Mouse (Mus musculus) CH12.LX (cell line): ENCODE results near the gene Ptpn23. TPM values are rescaled to one million over a fixed set of nuclear protein-coding genes. Genes with fewer than 3 reads are reported as not detected.

Experiments
- DNase-seq: peaks from one replicate; pipeline ENCODE4 v3.0.0-alpha.2; 2013; ENCODE audit errors: extremely low read depth
- H3K27ac ChIP-seq: 2 replicates; pipeline ENCODE4 v1.5.1; 2012; ENCODE audit warnings: low read depth, mild to moderate bottlenecking, control low read depth, moderate library complexity; ENCODE audit not compliant: insufficient read depth
- H3K27me3 ChIP-seq: replicated peaks from 2 replicates; pipeline ENCODE3; 2012; ENCODE audit warnings: inconsistent platforms
- H3K36me3 ChIP-seq, 2 experiments: replicated peaks in 1 of 2; 2 replicates each; pipeline versions ENCODE3 to v1.6.1; 2012; ENCODE audit warnings: inconsistent platforms in 1 of 2, low read length in 1 of 2, mild to moderate bottlenecking in 1 of 2, mixed read lengths in 1 of 2, moderate library complexity in 1 of 2; ENCODE audit not compliant: control insufficient read depth in 1 of 2, insufficient read depth in 1 of 2
- H3K4me1 ChIP-seq, 2 experiments: 2 replicates each; pipeline ENCODE4 v1.6.1; 2012; ENCODE audit warnings: inconsistent platforms in 1 of 2, moderate library complexity in 1 of 2; ENCODE audit not compliant: insufficient read depth in 2 of 2, control insufficient read depth in 1 of 2
- H3K4me2 ChIP-seq: 2 replicates; pipeline ENCODE4 v1.6.1; 2012; ENCODE audit warnings: low read depth, mild to moderate bottlenecking, control low read depth; ENCODE audit not compliant: poor library complexity, insufficient read depth, severe bottlenecking
- H3K4me3 ChIP-seq, 3 experiments: fragments of 150-350 bp in 1 of 3; sonication (generic) in 1 of 3; replicated peaks in 1 of 3; 2 replicates each; pipeline versions ENCODE3 to v1.5.1; 2011 to 2012; ENCODE audit warnings: low read depth in 2 of 3, low read length in 2 of 3, mild to moderate bottlenecking in 2 of 3, moderate library complexity in 2 of 3, control low read depth in 1 of 3, improper control_type of control experiment in 1 of 3, inconsistent platforms in 1 of 3, mixed read lengths in 1 of 3; ENCODE audit not compliant: poor library complexity in 1 of 3
- H3K79me2 ChIP-seq: replicated peaks from 2 replicates; pipeline ENCODE4 v1.6.1; 2012; ENCODE audit warnings: mild to moderate bottlenecking, moderate library complexity; ENCODE audit not compliant: control insufficient read depth, poor library complexity, insufficient read depth, severe bottlenecking; ENCODE audit errors: extremely low read depth
- H3K9ac ChIP-seq: 2 replicates; pipeline ENCODE4 v1.6.1; 2012; ENCODE audit warnings: low read depth, mild to moderate bottlenecking, control low read depth, moderate library complexity; ENCODE audit not compliant: insufficient read depth
- H3K9me3 ChIP-seq: replicated peaks from 2 replicates; pipeline ENCODE3; 2012; ENCODE audit warnings: low read length, inconsistent platforms, mixed read lengths
- CHD1 ChIP-seq: IDR thresholded peaks from 2 replicates; pipeline ENCODE4 v1.6.1; 2012; ENCODE audit warnings: low read depth, low read length, improper control_type of control experiment, inconsistent platforms
- HCFC1 ChIP-seq: IDR thresholded peaks from 2 replicates; pipeline ENCODE4 v1.6.1; 2012; ENCODE audit warnings: low read depth, mild to moderate bottlenecking, inconsistent platforms, low read length, improper control_type of control experiment
- KAT2A ChIP-seq: IDR thresholded peaks from 2 replicates; pipeline ENCODE4 v1.6.1; 2012; ENCODE audit warnings: low read length, improper control_type of control experiment, inconsistent platforms; ENCODE audit not compliant: insufficient replicate concordance
- MAFK ChIP-seq: IDR thresholded peaks from 2 replicates; pipeline ENCODE4 v1.6.1; 2011; ENCODE audit warnings: low read length, improper control_type of control experiment; ENCODE audit not compliant: insufficient replicate concordance
- MAX ChIP-seq: IDR thresholded peaks from 2 replicates; pipeline ENCODE4 v1.6.1; 2011; ENCODE audit warnings: low read length, improper control_type of control experiment
- MYC ChIP-seq: IDR thresholded peaks from 2 replicates; pipeline ENCODE4 v1.6.1; 2011; ENCODE audit warnings: low read depth, mild to moderate bottlenecking, improper control_type of control experiment, low read length
- PAX5 ChIP-seq: IDR thresholded peaks from 2 replicates; pipeline ENCODE4 v1.6.1; 2012; ENCODE audit warnings: low read length, inconsistent platforms, mixed read lengths
- POLR2A ChIP-seq: IDR thresholded peaks from 2 replicates; pipeline ENCODE4 v1.6.1; 2011; ENCODE audit warnings: low read depth, mild to moderate bottlenecking, improper control_type of control experiment, low read length
- RAD21 ChIP-seq: IDR thresholded peaks from 2 replicates; pipeline ENCODE4 v1.6.1; 2011; ENCODE audit warnings: low read depth, mild to moderate bottlenecking, low read length, improper control_type of control experiment, moderate library complexity
- RCOR1 ChIP-seq: conservative IDR thresholded peaks from 2 replicates; pipeline ENCODE4 v1.6.1; 2012; ENCODE audit warnings: low read depth, mild to moderate bottlenecking, inconsistent platforms, low read length, improper control_type of control experiment
- SMC3 ChIP-seq: IDR thresholded peaks from 2 replicates; pipeline ENCODE4 v1.6.1; 2011; ENCODE audit warnings: low read depth, low read length, improper control_type of control experiment
- USF1 ChIP-seq: IDR thresholded peaks from 2 replicates; pipeline ENCODE4 v1.6.1; 2014; ENCODE audit warnings: low read depth, mild to moderate bottlenecking, inconsistent platforms, low read length, improper control_type of control experiment
- USF2 ChIP-seq: conservative IDR thresholded peaks from 2 replicates; pipeline ENCODE4 v1.6.1; 2011; ENCODE audit warnings: low read depth, low read length, improper control_type of control experiment
- ZC3H11A ChIP-seq: IDR thresholded peaks from 2 replicates; pipeline ENCODE4 v1.6.1; 2012; ENCODE audit warnings: low read depth, mild to moderate bottlenecking, inconsistent platforms, low read length, improper control_type of control experiment
- ZKSCAN1 ChIP-seq: IDR thresholded peaks from 2 replicates; pipeline ENCODE4 v1.6.1; 2012; ENCODE audit warnings: low read depth, inconsistent platforms, low read length, improper control_type of control experiment, borderline replicate concordance
- ZMIZ1 ChIP-seq: IDR thresholded peaks from 2 replicates; pipeline ENCODE4 v1.6.1; 2012; ENCODE audit warnings: low read depth, mild to moderate bottlenecking, inconsistent platforms, low read length, improper control_type of control experiment
- ZNF384 ChIP-seq: IDR thresholded peaks from 2 replicates; pipeline ENCODE4 v1.6.1; 2012; ENCODE audit warnings: low read depth, low read length, improper control_type of control experiment, inconsistent platforms
- dilution Hi-C: fragments of 300-500 bp; cut with MboI; formaldehyde crosslinking; loops from 2 replicates; pipeline ENCODE4 v1.14.3; 2020; ENCODE audit warnings: low sequenced_read_pairs; ENCODE audit not compliant: extremely low pct_unique_long_range_greater_than_20kb, extremely low pct_ligation_motif_present
- in situ Hi-C: fragments of 300-500 bp; cut with MboI; formaldehyde crosslinking; loops from 3 replicates; pipeline ENCODE4 v1.14.3; 2019; ENCODE audit warnings: low sequenced_read_pairs, low pct_ligation_motif_present, low pct_unique_long_range_greater_than_20kb, mixed read lengths
- polyA plus RNA-seq: library from polyadenylated mRNA; unstranded; fragments of >175 nt; gene quantifications from 2 replicates; pipeline ENCODE4 v1.2.1, GENCODE M21; 2012; ENCODE audit warnings: low read depth; ENCODE audit not compliant: insufficient read length
- total RNA-seq, 2 experiments: library from RNA; depleted of rRNA; stranded (reverse); fragments of 300-350 nt in 1 of 2; fragments of >200 nt in 1 of 2; gene quantifications; 2 replicates each; pipeline ENCODE4 v1.2.3; 2012 to 2014

Ptpn23 gene
- total and polyA plus RNA-seq, 3 experiments = 3.4 to 41.7 (median 12.7) TPM

DNA sequence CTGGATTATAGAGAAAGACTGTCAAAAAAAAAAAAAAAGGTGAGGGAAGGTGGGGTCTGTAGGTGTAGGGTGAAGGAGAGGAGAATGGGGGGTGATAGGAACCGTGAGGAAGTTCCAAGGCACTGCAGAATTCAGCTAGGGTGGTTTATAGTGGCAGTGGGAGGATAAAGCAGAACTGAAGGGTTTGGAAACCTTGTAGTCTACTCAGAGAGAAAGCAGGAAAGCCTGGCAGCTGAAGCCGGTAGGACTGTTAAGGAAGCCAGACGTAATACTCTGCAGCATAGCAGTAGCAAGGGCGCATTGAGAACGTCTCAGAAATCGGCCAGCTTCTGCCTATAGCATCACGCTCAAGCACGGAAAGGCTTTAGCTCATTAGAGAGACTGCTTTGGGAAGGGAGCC lies 66.0 kb downstream of the Ptpn23 start:
- dilution Hi-C loops (no loop called here), in situ Hi-C loops (no loop called here)
- no peak for TF ChIP-seq ZNF384
- TF ChIP-seq POLR2A = no peak
- TF ChIP-seq CHD1 = no peak
- TF ChIP-seq KAT2A = no peak
- TF ChIP-seq RAD21 = no peak
- Histone ChIP-seq H3K4me1 (peaks cover 0 to 25% of the 10 kb centered on the region in 2 experiments; a peak in 2 of 4 replicates), H3K4me2 (no peak overlapping the region), H3K9me3 (no peaks in the 10 kb centered on the region), H3K4me3 (no peak overlapping the region), H3K9ac (no peak overlapping the region), H3K36me3 (peaks cover 0 to 7% of the 10 kb centered on the region in 2 experiments), H3K27ac (no peak overlapping the region), H3K79me2 (peaks cover 2% of the 10 kb centered on the region), H3K27me3 (no peaks in the 10 kb centered on the region)
- DNase-seq = no peak

DNA sequence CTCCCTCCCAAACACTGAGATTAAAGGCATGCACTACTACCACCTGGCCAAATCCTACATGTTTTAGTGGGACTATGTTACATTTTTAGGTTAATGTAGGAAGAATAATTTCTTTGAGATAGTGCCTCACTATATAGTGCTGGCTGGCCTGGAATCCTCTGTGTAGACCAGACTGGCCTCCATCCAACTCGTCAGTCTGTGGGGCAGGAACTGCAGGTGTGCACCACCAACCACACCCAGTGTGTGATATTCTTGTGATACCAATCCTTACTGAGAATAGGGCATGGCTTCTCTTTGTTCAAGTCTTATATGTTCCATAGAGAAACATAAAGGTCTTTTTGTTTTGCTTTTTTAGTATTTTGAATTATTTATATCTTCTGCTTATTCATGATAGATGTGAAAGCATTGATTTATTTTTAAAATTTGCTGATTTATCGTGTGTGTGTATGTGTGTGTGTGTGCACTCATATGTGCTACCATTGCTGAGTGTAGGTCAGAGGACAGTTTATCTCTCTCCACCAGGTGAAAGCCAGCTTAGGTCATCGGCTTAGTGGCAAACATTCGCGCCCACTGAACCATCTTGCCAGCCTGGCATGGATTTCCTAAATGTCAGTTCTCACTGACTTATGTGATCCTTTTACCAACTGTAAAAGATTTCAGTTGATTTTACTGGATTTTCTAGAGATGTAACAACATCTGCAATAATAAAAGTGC lies 67.8 kb downstream of the Ptpn23 start:
- in situ Hi-C loops (no loop called here), dilution Hi-C loops (no loop called here)
- Histone ChIP-seq H3K79me2 (peaks cover 5% of the 10 kb centered on the region), H3K9ac (no peak overlapping the region), H3K36me3 (peaks cover 0 to 6% of the 10 kb centered on the region in 2 experiments), H3K27ac (no peak overlapping the region), H3K4me2 (no peak overlapping the region), H3K27me3 (no peaks in the 10 kb centered on the region), H3K4me3 (no peak overlapping the region), H3K4me1 (peaks cover 0 to 26% of the 10 kb centered on the region in 2 experiments; a peak in 2 of 4 replicates), H3K9me3 (no peaks in the 10 kb centered on the region)
- DNase-seq = no peak
- TF ChIP-seq ZC3H11A (no peak), HCFC1 (no peak), MAX (no peak), ZKSCAN1 (no peak), RCOR1 (no peak), ZMIZ1 (no peak), MAFK (no peak), USF1 (no peak), CHD1 (no peak), SMC3 (no peak), RAD21 (no peak), PAX5 (no peak), USF2 (no peak), MYC (no peak)

Other genes starting within 250 kb of the Ptpn23 start
- 0.72 and 0.76 TPM in 2 replicates for gene Cspg5, start 164.4 kb downstream of the Ptpn23 start, total RNA-seq (2012; rRNA removed)
- 0.36 and 0.40 TPM in 2 replicates for gene Cspg5, start 164.4 kb downstream of the Ptpn23 start, total RNA-seq (2014; rRNA removed)
- gene Cspg5, start 164.4 kb downstream of the Ptpn23 start, polyA plus RNA-seq = 0.49 and 0.97 TPM in 2 replicates
- gene Elp6, start 103.0 kb downstream of the Ptpn23 start, total RNA-seq (2012; rRNA removed) = 32.4 and 35.4 TPM in 2 replicates
- gene Elp6, start 103.0 kb downstream of the Ptpn23 start, total RNA-seq (2014; rRNA removed) = 42.6 and 44.7 TPM in 2 replicates
- 24.2 and 25.3 TPM in 2 replicates for gene Elp6, start 103.0 kb downstream of the Ptpn23 start, polyA plus RNA-seq
- gene Scap, start 74.9 kb downstream of the Ptpn23 start, total RNA-seq (2012; rRNA removed) = 38.1 and 40.4 TPM in 2 replicates
- 24.7 and 25.0 TPM in 2 replicates for gene Scap, start 74.9 kb downstream of the Ptpn23 start, total RNA-seq (2014; rRNA removed)
- gene Scap, start 74.9 kb downstream of the Ptpn23 start, polyA plus RNA-seq = 39.9 and 48.9 TPM in 2 replicates
- not detected in 2 replicates for gene Ngp, start 11.5 kb upstream of the Ptpn23 start, total RNA-seq (2012; rRNA removed)
- not detected in 2 replicates for gene Ngp, start 11.5 kb upstream of the Ptpn23 start, total RNA-seq (2014; rRNA removed)
- not detected in 2 replicates for gene Ngp, start 11.5 kb upstream of the Ptpn23 start, polyA plus RNA-seq
- gene Klhl18, start 68.5 kb upstream of the Ptpn23 start, total RNA-seq (2012; rRNA removed) = 4.4 and 4.8 TPM in 2 replicates
- gene Klhl18, start 68.5 kb upstream of the Ptpn23 start, total RNA-seq (2014; rRNA removed) = 3.0 and 3.5 TPM in 2 replicates
- 10.1 and 10.2 TPM in 2 replicates for gene Klhl18, start 68.5 kb upstream of the Ptpn23 start, polyA plus RNA-seq
- 1.2 and 1.8 TPM in 2 replicates for gene Kif9, start 68.7 kb upstream of the Ptpn23 start, total RNA-seq (2012; rRNA removed)
- 1.1 and 1.6 TPM in 2 replicates for gene Kif9, start 68.7 kb upstream of the Ptpn23 start, total RNA-seq (2014; rRNA removed)
- gene Kif9, start 68.7 kb upstream of the Ptpn23 start, polyA plus RNA-seq = 1.2 and 1.8 TPM in 2 replicates
- 34.9 and 35.8 TPM in 2 replicates for gene Setd2, start 124.4 kb upstream of the Ptpn23 start, total RNA-seq (2012; rRNA removed)
- 35.5 and 41.6 TPM in 2 replicates for gene Setd2, start 124.4 kb upstream of the Ptpn23 start, total RNA-seq (2014; rRNA removed)
- 87.1 and 104 TPM in 2 replicates for gene Setd2, start 124.4 kb upstream of the Ptpn23 start, polyA plus RNA-seq
- gene Nradd, start 216.2 kb upstream of the Ptpn23 start, total RNA-seq (2012; rRNA removed) = 8.9 TPM in 2 replicates
- 17.7 and 18.4 TPM in 2 replicates for gene Nradd, start 216.2 kb upstream of the Ptpn23 start, total RNA-seq (2014; rRNA removed)
- gene Nradd, start 216.2 kb upstream of the Ptpn23 start, polyA plus RNA-seq = 15.0 and 15.8 TPM in 2 replicates
- 8.4 and 13.6 TPM in 2 replicates for gene Nbeal2, start 245.9 kb upstream of the Ptpn23 start, total RNA-seq (2012; rRNA removed)
- 2.6 and 3.2 TPM in 2 replicates for gene Nbeal2, start 245.9 kb upstream of the Ptpn23 start, total RNA-seq (2014; rRNA removed)
- gene Nbeal2, start 245.9 kb upstream of the Ptpn23 start, polyA plus RNA-seq = 17.7 and 19.7 TPM in 2 replicates
- gene Ccdc12, start 248.3 kb upstream of the Ptpn23 start, total RNA-seq (2012; rRNA removed) = 97.8 and 122 TPM in 2 replicates
- gene Ccdc12, start 248.3 kb upstream of the Ptpn23 start, total RNA-seq (2014; rRNA removed) = 85.2 and 89.1 TPM in 2 replicates
- gene Ccdc12, start 248.3 kb upstream of the Ptpn23 start, polyA plus RNA-seq = 104 and 106 TPM in 2 replicates